Mouse (Mus musculus) layer of hippocampus, postnatal 10 days (tissue): ENCODE data around the gene Spta1. TPM values are rescaled to one million over a fixed set of nuclear protein-coding genes. Genes with fewer than 3 reads are reported as not detected.
A peak's percentile ranks its signal among the peaks of the same experiment; 100 is the strongest.

Source experiments
- DNase-seq, 2 experiments: peaks; one replicate each; pipeline ENCODE4 v3.0.0; 2021; ENCODE audit warnings: low spot score in 2 of 2
- long read RNA-seq: library from polyadenylated mRNA; stranded (forward); transcript quantifications from one replicate; pipeline ENCODE4 v2.0.0, GENCODE M21; 2023
- total RNA-seq, 2 experiments: library from RNA; stranded (reverse); gene quantifications; 2 replicates each; pipeline ENCODE4 v1.2.3; 2021

Gene Spta1
- under 1 TPM; 0.25 to 0.29 TPM for total RNA-seq
- long read RNA-seq: 0 reads

- DNase-seq: no peak
Measured at GRCm38 (mm10) chr1:174172605-174173004, at the start of gene Spta1. TSS of gene Spta1 (plus strand) at chr1:174172776.

GRCm38 (mm10) chr1:174131217-174131616 lies 41.4 kb upstream of the Spta1 start, which contains the start of gene Olfr424:
TSS of gene Olfr424 (plus strand) at chr1:174131517.
- DNase-seq: no peak

GRCm38 (mm10) chr1:174131999-174132398 lies 40.6 kb upstream of the Spta1 start:
- no peak for DNase-seq

GRCm38 (mm10) chr1:174141384-174141783 lies 31.2 kb upstream of the Spta1 start:
- no peak for DNase-seq

GRCm38 (mm10) chr1:174146696-174147095 lies 25.9 kb upstream of the Spta1 start:
- no peak for DNase-seq

- DNase-seq: no peak
Measured at GRCm38 (mm10) chr1:174149289-174149688, 23.3 kb upstream of the Spta1 start.

GRCm38 (mm10) chr1:174155333-174155732 lies 17.2 kb upstream of the Spta1 start, which contains the start of gene Olfr420:
TSS of gene Olfr420 (plus strand) at chr1:174155633.
- DNase-seq: no peak

GRCm38 (mm10) chr1:174157622-174158021 lies 15.0 kb upstream of the Spta1 start:
- no peak for DNase-seq

GRCm38 (mm10) chr1:174158512-174158911 lies 14.1 kb upstream of the Spta1 start:
- DNase-seq: no peak

GRCm38 (mm10) chr1:174159095-174159494 lies 13.5 kb upstream of the Spta1 start:
- DNase-seq: no peak

- no peak for DNase-seq
Measured at GRCm38 (mm10) chr1:174169024-174169423, 3.6 kb upstream of the Spta1 start.

- no peak for DNase-seq
Measured at GRCm38 (mm10) chr1:174170706-174171501, 1.7 kb upstream of the Spta1 start.

GRCm38 (mm10) chr1:174171537-174171936 lies 1.0 kb upstream of the Spta1 start:
- no peak for DNase-seq

- no peak for DNase-seq
Measured at GRCm38 (mm10) chr1:174204699-174205098, 32.1 kb downstream of the Spta1 start.

GRCm38 (mm10) chr1:174212286-174212685 lies 39.7 kb downstream of the Spta1 start:
- DNase-seq: no peak

GRCm38 (mm10) chr1:174215270-174216038 lies 42.9 kb downstream of the Spta1 start:
- DNase-seq: no peak

- no peak for DNase-seq
Measured at GRCm38 (mm10) chr1:174216528-174217204, 44.1 kb downstream of the Spta1 start.

- DNase-seq: no peak
Measured at GRCm38 (mm10) chr1:174239916-174240315, 67.3 kb downstream of the Spta1 start.

- no peak for DNase-seq
Measured at GRCm38 (mm10) chr1:174244621-174245020, 72.0 kb downstream of the Spta1 start.

- DNase-seq: no peak
Measured at GRCm38 (mm10) chr1:174246080-174246479, 73.5 kb downstream of the Spta1 start.

- no peak for DNase-seq
Measured at GRCm38 (mm10) chr1:174247170-174247569, 74.6 kb downstream of the Spta1 start.

GRCm38 (mm10) chr1:174250376-174250775 lies 77.8 kb downstream of the Spta1 start:
- DNase-seq: peak; percentile 33 to 37
